Mouse (Mus musculus): ENCODE measurements around the gene Dok3. TPM values are rescaled to one million over a fixed set of nuclear protein-coding genes. Genes with fewer than 3 reads are reported as not detected.
"Not testable (repeated sequence)": the region's sequence is repeated elsewhere in the genome, so short reads cannot be mapped to it uniquely, and the experiment has no call there.

Gene Dok3
- total RNA-seq (2014; rRNA removed), result 4.7 and 5.2 TPM in 2 replicates
- 1.1 and 1.6 TPM in 2 replicates for polyA plus RNA-seq (2015; fragmentation: Nextera tagmentation; extraction: Ambion mirVana)

DNA sequence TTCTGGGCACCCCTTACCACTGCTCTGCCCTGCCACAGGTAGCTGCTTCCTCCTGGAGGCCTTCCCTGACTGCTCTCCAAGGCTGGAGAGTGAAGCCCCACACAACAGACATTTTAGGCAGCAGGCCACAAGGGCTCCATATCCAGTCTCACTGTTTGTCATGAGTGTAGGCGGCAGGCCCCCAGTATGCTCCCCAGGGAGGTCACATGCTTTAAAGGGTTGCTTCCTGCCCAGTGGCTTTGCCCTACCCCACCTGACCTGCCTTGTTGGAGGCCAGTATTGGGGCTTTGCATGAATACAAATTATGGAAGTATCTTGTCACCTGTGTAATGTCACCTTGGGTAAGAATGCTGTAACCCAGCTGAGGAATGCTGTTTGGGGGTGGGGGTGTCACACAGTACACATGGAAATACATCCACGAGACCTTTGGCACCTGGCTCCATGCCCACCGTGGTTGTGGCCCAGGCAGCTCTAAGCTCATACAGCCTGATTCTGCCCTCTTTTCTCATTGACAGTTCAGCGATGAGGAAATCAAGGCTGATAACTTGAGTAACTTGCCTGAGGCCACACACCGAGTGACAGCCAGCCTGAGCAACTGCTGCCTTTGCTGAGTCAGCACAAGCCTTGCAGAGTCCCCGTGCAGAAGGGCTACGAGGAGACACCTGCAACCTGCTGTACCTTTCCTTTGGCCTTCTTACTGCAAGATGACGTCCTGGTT lies at the start of gene Dok3:
Gene Dok3 (minus strand): TSS at position 99 of the 718 bp plus-strand sequence.
- ATAC-seq (no peak), DNase-seq (ENCODE audit: low spot score) (no peak)
- Histone ChIP-seq H3K9me3 (ENCODE audit: low read length) (no peaks in the 10 kb centered on the region), H3K4me3 (ENCODE audit: low read length) (no peak within 1 kb of the TSS), H3K27me3 (ENCODE audit: insufficient read depth, low read length) (no peaks in the 10 kb centered on the region), H3K9ac (replicated peaks; ENCODE audit: low read length) (no peak within 1 kb of the TSS), H3K4me2 (ENCODE audit: low read depth, low read length) (no peak within 1 kb of the TSS), H3K4me1 (ENCODE audit: insufficient read depth, low read length) (no peaks in the 10 kb centered on the region), H3K36me3 (ENCODE audit: insufficient read depth, low read length) (peaks cover 41% of the 10 kb centered on the region), H3K27ac (no peak within 1 kb of the TSS)
- no peak for TF ChIP-seq CTCF (IDR thresholded peaks at IDR 0.05; ENCODE audit: low read depth)
- WGBS, result 82% methylated on average over 8 of the region's 8 CpGs

DNA sequence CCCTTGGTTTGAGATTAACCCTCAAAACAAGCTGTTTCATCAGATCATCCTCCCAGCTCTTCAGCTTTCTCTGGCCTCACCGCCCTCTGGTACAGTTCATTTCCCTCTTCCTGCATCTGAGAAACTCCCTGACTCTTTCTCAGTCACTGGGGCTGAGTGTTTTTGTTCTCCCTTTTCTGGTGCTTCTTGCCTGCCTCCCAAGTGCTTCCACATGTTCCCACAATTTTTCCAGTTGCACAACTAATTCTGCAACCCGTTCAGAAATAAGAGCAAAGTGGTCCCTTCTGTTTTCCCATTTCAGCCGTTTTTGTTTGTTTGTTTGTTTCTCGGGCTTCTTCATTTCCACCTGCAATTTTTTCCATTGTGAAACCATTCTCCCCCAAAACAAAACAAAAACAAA lies 49.0 kb upstream of the Dok3 start:
- no peak overlapping the region for H3K4me3 ChIP-seq (ENCODE audit: low read length)
- H3K9me3 ChIP-seq (ENCODE audit: low read length), result no peaks in the 10 kb centered on the region
- H3K4me1 ChIP-seq (ENCODE audit: insufficient read depth, low read length), result no peaks in the 10 kb centered on the region
- H3K4me2 ChIP-seq (ENCODE audit: low read depth, low read length), result no peak overlapping the region
- WGBS, result 80% methylated on average over 4 of the region's 4 CpGs
- H3K27ac ChIP-seq, result no peak overlapping the region
- ATAC-seq (no peak), DNase-seq (ENCODE audit: low spot score) (no peak)
- TF ChIP-seq CTCF (IDR thresholded peaks at IDR 0.05; ENCODE audit: low read depth), result no peak
- H3K27me3 ChIP-seq (ENCODE audit: insufficient read depth, low read length), result no peaks in the 10 kb centered on the region
- no peaks in the 10 kb centered on the region for H3K36me3 ChIP-seq (ENCODE audit: insufficient read depth, low read length)
- H3K9ac ChIP-seq (replicated peaks; ENCODE audit: low read length), result no peak overlapping the region

DNA sequence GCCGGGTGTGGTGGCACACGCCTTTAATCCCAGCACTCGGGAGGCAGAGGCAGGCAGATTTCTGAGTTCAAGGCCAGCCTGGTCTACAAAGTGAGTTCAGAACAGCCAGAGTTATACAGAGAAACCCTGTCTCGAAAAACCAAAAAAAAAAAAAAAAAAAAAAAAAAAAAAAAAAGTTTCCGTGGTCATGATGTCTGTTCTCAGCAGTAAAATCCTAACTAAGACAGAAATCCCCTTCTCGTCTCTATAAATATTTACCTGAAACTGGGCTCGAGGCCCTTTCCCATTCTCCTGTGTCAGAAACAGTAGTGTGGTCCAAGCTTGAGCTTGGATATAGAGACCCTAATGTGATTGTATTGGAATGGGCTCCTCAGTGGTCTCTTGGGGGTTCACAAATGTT lies 47.8 kb upstream of the Dok3 start:
- not testable (repeated sequence) for H3K9me3 ChIP-seq (ENCODE audit: low read length); H3K27me3 ChIP-seq (ENCODE audit: insufficient read depth, low read length); H3K36me3 ChIP-seq (ENCODE audit: insufficient read depth, low read length); H3K9ac ChIP-seq (replicated peaks; ENCODE audit: low read length); DNase-seq (ENCODE audit: low spot score); H3K4me3 ChIP-seq (ENCODE audit: low read length); ATAC-seq; H3K4me1 ChIP-seq (ENCODE audit: insufficient read depth, low read length); H3K27ac ChIP-seq; H3K4me2 ChIP-seq (ENCODE audit: low read depth, low read length)
- 94% methylated on average over 7 of the region's 7 CpGs for WGBS

- no peak overlapping the region for H3K9ac ChIP-seq (replicated peaks; ENCODE audit: low read length)
- ATAC-seq, result no peak
- H3K27ac ChIP-seq, result no peak overlapping the region
- 64% methylated on average over 5 of the region's 5 CpGs for WGBS
- TF ChIP-seq CTCF (IDR thresholded peaks at IDR 0.05; ENCODE audit: low read depth), result no peak
- no peaks in the 10 kb centered on the region for H3K36me3 ChIP-seq (ENCODE audit: insufficient read depth, low read length)
- no peaks in the 10 kb centered on the region for H3K4me1 ChIP-seq (ENCODE audit: insufficient read depth, low read length)
- no peak overlapping the region for H3K4me2 ChIP-seq (ENCODE audit: low read depth, low read length)
- no peaks in the 10 kb centered on the region for H3K9me3 ChIP-seq (ENCODE audit: low read length)
- H3K27me3 ChIP-seq (ENCODE audit: insufficient read depth, low read length), result no peaks in the 10 kb centered on the region
- no peak overlapping the region for H3K4me3 ChIP-seq (ENCODE audit: low read length)
- no peak for DNase-seq (ENCODE audit: low spot score)
These were observed 46.8 kb upstream of the Dok3 start for GRCm38 (mm10) chr13:55575932-55576331.

DNA sequence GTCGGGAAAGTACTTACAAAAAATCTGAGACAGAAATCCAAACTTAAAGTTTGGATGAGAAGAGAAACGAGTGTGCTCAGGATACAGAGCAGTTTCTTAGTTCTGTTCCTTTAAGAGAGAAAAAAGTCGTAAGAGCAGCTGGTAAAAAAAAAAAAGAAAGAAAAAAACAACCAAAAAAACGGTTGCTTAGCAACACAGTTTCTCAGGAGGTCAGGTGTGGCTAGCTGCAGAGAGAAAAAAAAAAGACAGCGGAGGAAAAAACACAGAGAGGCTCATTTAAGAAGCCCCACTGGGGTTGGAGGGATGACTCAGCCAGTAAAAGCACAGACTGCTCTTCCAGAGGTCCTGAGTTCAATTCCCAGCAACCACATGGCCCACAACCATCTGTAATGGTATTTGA lies 45.2 kb upstream of the Dok3 start:
- no peak overlapping the region for H3K4me3 ChIP-seq (ENCODE audit: low read length)
- 66% methylated on average over 5 of the region's 5 CpGs for WGBS
- no peaks in the 10 kb centered on the region for H3K9me3 ChIP-seq (ENCODE audit: low read length)
- H3K4me1 ChIP-seq (ENCODE audit: insufficient read depth, low read length), result peaks cover 4% of the 10 kb centered on the region
- no peaks in the 10 kb centered on the region for H3K36me3 ChIP-seq (ENCODE audit: insufficient read depth, low read length)
- no peak for TF ChIP-seq CTCF (IDR thresholded peaks at IDR 0.05; ENCODE audit: low read depth)
- no peaks in the 10 kb centered on the region for H3K27me3 ChIP-seq (ENCODE audit: insufficient read depth, low read length)
- no peak overlapping the region for H3K4me2 ChIP-seq (ENCODE audit: low read depth, low read length)
- ATAC-seq (no peak), DNase-seq (ENCODE audit: low spot score) (peak; percentile 70)
- H3K9ac ChIP-seq (replicated peaks; ENCODE audit: low read length), result no peak overlapping the region
- H3K27ac ChIP-seq, result no peak overlapping the region

GRCm38 (mm10) chr13:55573432-55573831 lies 44.3 kb upstream of the Dok3 start, which contains the start of gene Tmed9:
Gene Tmed9 (plus strand): TSS chr13:55573732.
- H3K4me3 ChIP-seq (ENCODE audit: low read length), result no peak within 1 kb of the TSS
- DNase-seq (ENCODE audit: low spot score), result no peak
- no peak within 1 kb of the TSS for H3K27ac ChIP-seq
- ATAC-seq, result no peak
- no peak within 1 kb of the TSS for H3K4me2 ChIP-seq (ENCODE audit: low read depth, low read length)
- 100% methylated on average over 2 of the region's 2 CpGs for WGBS
- H3K36me3 ChIP-seq (ENCODE audit: insufficient read depth, low read length), result no peaks in the 10 kb centered on the region
- TF ChIP-seq CTCF (IDR thresholded peaks at IDR 0.05; ENCODE audit: low read depth), result no peak
- H3K9ac ChIP-seq (replicated peaks; ENCODE audit: low read length), result no peak within 1 kb of the TSS
- no peaks in the 10 kb centered on the region for H3K27me3 ChIP-seq (ENCODE audit: insufficient read depth, low read length)
- H3K4me1 ChIP-seq (ENCODE audit: insufficient read depth, low read length), result peaks cover 9% of the 10 kb centered on the region
- no peaks in the 10 kb centered on the region for H3K9me3 ChIP-seq (ENCODE audit: low read length)

GRCm38 (mm10) chr13:55571977-55572376 lies 42.9 kb upstream of the Dok3 start:
- H3K9me3 ChIP-seq (ENCODE audit: low read length), result no peaks in the 10 kb centered on the region
- 90% methylated on average over 2 of the region's 2 CpGs for WGBS
- peak overlapping the region; percentile 96 for H3K4me2 ChIP-seq (ENCODE audit: low read depth, low read length)
- peaks cover 9% of the 10 kb centered on the region for H3K4me1 ChIP-seq (ENCODE audit: insufficient read depth, low read length)
- ATAC-seq, result no peak
- TF ChIP-seq CTCF (IDR thresholded peaks at IDR 0.05; ENCODE audit: low read depth), result no peak
- H3K36me3 ChIP-seq (ENCODE audit: insufficient read depth, low read length), result no peaks in the 10 kb centered on the region
- no peaks in the 10 kb centered on the region for H3K27me3 ChIP-seq (ENCODE audit: insufficient read depth, low read length)
- no peak for DNase-seq (ENCODE audit: low spot score)
- no peak overlapping the region for H3K9ac ChIP-seq (replicated peaks; ENCODE audit: low read length)
- no peak overlapping the region; the same call in 1 of the 2 replicates for H3K4me3 ChIP-seq (ENCODE audit: low read length)
- no peak overlapping the region for H3K27ac ChIP-seq

All from hindbrain, postnatal 0 days (tissue).